Mouse (Mus musculus): ENCODE measurements at regions not wholly inside any gene's neighbourhood (a gene's known extent, or its start where the extent isn't known, plus 50 kb on each side); places are given as distances from the start of the nearest gene placed in this dataset.

DNA sequence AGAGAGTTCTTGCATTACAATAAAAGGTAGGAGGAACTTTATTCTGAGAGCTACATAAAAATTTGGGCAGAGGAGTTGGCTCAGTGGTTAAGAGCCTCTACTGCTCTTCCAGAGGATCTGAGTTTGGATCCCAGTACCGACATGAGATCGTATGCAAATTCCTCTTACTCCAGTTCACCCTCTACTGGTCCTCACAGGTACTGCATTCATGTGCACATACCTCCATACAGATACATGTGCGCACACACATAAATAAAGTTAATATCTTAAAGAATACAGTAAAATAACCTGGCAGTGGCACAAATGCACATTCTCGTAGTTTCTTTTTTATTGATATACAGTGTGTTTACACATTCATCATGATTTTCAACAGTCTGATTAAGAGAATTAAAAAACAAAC is 232.4 kb downstream of the Vps13c start:
- TF ChIP-seq CTCF (IDR thresholded peaks at IDR 0.05) (peak; percentile 9; the same call in 1 of the 2 replicates), EP300 (IDR thresholded peaks at IDR 0.05) (no peak)

All from lung, postnatal 0 days (tissue).